Mouse (Mus musculus) frontal cortex, postnatal 14 days (tissue): ENCODE data around the gene Tlr9.

Source experiments
- DNase-seq, 2 experiments: peaks; one replicate each; pipeline ENCODE4 v3.0.0; 2022; ENCODE audit warnings: low spot score in 2 of 2

Gene Tlr9

DNA sequence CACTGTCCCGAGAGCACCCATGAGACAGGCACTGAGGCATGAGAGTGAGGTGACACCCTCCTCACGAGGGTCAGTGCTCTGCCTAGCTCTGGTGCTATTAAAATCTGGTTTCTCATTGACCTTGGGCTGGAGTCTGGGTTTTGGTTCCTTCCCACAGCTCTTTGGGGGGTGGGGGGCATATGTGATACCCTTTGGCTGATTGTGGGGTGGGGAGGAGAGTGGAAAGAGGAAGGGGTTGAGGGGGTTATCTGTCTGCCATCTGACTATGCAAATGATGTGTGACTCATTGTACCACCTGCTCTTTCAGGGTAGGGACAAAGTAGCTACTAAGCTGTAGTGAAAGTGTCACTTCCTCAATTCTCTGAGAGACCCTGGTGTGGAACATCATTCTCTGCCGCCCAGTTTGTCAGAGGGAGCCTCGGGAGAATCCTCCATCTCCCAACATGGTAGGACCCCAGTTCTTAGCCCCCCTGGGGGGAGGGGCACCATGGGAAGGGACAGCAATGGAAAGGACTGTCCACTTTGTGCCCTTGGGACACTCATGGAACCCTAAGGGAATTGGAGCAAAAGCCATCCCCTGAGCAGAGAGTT is at the start of gene Tlr9:
TSS of gene Tlr9 (plus strand) at position 338 of the 591 bp plus-strand sequence.
- DNase-seq = no peak

DNA sequence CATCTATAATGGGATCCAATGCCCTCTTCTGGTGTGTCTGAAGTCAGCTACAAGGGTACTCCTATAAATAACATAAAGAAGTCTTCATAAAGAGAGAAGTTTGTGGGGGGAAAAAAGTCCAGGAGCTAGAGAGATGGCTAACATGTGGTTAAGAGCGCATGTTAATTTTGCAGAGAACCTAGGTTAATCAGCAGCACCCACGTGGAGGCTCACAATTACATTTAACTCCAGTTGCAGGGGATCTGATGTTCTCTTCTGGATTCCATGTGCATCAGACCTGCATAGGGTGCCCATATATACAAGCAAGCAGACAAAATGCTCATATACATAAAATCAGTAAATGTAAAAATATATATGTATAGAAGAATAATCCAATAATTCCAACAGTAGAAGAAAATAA is 49.0 kb upstream of the Tlr9 start:
- no peak for DNase-seq

DNA sequence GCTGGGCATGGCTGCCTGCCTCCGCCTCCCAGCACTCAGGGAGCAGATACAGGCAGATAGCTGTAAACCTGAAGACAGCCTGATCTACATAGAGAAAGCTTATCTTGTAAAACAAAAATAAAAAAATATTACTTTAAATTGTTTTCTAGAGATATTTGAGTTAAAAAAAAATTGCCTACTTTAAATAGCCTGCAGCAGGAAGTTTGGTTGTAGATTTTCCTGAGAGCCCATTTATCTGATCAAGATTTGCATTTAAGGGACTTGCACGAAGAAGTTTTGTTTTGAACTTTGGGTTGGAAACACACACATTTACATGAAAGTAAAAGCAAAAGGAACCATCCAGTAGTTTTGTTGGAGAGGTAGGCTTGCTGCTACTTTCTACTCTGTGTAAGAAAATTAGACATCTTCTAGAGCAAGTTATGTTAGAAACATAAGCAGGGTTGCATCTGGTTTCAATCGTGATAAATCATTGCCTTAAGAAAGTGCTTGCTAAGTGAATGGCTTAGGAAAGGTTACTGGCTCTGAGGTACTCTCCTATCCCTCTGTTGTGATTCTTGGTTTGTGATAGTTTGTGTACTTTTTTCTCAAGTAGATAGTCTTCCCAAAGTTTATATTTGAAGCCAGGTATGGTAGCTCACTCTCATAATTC is 46.7 kb upstream of the Tlr9 start:
- DNase-seq = no peak

DNA sequence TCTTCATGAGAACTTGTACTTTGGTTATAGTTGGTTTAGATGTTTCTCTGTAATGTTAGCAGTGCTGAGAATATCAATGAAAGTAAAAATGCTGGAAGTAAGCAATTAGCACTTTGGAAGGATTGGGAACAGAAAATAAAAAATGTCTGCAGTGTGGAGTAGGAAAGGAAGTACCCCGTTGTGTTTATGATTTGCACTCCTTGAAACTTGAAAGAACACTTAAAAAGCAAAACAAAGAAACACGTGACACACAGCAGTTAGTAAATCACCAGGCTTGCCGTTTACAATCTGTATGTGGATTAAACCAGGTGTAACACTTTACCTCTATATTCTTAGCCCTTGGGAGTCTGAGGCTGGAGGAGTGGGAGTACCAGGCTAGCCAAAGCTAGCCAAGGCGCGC is 45.6 kb upstream of the Tlr9 start:
- no peak for DNase-seq

DNA sequence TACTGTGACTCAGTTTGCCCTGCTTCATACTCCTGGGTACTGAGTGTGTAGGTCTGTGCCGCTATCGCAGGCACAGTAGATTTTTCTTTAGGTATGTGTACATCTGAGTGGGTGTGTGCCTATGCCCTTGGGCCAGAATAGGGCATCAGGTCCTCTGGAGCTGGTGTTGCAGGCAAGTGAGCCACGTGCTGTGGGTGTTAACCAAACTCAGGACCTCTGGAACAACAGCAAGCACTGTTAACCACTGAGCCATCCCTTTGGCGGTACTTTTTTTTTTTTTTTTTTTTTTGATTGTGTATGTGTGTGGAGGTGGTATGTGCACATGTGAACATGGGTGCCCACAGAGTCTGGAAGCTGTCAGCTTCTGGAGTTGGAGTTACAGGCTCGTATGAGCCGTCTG is 44.6 kb upstream of the Tlr9 start:
- DNase-seq = no peak

DNA sequence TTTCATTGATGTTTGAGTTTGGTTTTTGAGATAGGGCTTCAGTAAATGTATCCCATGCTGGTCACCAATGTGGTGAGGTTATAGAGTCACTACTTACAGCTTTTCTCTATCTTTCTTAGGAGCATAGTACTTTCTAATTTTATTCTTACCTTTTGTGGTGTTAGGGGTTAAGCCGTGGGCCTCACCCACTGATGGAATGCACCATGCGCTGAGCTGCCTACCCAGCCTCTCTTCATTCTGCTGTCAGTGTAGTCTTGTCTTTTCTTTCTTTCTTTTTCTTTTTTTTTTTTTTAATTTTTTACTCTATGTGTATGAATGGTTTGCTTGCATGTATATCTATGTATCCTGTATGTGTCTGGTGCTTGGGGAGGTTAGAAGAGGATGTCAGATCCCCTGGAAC is 42.9 kb upstream of the Tlr9 start:
- no peak for DNase-seq

DNA sequence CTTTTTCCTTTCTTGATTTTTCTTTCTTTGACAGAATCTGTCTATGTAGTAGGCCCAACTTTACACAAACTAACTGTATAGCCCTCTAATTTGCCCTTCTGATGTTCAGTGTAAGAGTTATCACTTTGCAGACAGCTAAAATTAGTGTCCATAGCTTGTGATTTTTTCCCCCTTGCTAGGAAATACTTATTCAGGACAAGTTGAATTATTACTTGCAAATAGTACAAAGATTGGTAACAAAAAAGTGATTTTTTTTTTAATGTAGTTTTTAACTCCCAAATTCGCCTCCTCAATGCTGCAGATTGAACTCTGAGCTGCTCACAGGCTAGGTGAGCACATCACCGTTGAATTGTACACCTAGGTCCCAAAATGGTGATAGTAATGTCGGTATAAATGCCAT is 42.4 kb upstream of the Tlr9 start:
- DNase-seq = no peak

DNA sequence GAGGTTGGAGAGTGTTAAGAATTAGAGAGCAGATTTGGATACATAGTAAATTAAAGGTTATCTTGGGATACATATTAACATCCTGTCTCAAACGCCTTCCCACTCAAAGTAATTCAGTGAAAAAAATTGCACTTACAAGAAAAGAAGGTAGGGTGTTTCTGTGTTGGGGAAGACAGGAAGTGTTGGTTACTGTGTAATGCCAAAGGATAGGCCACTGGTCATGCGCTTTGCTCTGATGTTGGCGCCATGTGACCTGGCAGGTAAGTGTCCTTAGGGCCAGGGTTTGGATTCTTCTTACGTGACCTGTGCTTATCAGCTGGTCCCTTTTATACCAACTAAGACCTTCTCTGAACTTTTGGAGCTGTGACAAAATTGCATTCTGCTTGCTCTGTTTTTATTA is 40.3 kb upstream of the Tlr9 start:
- no peak for DNase-seq

DNA sequence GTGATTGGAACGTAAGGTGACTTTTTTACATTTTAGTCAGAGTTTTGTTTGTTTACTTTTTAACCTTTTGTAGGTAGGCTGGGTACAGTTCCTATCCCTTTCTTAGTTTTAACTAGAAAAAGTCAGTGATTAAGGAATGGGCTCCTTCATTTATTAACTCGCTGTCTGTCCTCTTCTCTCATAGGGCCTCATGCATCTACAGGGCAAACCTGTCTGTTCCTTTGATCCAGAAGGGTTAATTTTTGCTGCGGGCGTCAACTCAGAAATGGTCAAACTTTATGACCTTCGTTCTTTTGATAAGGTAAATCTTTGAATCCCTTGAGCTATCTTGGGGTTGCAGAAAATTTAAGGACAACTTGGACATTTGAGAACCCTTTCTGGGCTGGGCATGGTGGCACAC is 38.4 kb upstream of the Tlr9 start:
- no peak for DNase-seq

DNA sequence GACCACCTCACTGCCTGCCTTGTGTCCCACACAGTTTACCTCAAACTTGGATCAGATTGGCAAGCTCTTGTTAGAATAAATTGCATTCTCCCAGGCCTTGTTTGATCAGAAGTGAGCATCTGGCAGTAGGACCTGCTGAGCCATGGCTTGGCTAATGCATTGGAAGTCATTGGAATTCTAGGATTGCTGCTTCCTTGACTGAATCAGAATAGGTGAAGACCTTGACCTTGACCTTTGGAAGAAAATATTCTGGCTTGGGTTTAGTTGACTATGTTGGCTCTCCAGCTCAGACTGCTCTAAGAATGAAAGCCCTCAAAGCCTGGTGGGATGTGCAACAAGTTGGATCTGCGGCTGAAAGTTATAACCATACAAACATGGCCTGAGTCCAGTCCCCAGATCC is 31.0 kb upstream of the Tlr9 start:
- no peak for DNase-seq

DNA sequence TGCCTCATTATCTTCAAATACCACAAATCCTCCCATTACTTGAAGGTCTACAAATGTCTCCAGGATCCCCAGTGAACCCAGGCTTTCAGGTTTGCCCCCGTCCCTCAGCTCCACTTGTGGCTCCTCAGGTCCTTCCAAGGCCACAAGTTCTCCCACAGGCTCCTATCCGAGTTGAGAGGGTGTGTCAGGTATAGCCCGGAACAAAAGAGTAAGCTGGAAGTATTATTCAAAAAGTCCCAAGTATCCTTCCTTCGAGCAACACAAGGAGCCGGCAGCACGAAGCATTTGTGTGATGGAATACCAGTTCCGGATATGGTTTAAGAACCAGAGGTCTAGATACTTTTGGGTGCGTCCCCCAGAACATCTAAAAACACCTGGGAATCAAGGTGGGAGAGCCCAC is 30.4 kb upstream of the Tlr9 start:
- no peak for DNase-seq

DNA sequence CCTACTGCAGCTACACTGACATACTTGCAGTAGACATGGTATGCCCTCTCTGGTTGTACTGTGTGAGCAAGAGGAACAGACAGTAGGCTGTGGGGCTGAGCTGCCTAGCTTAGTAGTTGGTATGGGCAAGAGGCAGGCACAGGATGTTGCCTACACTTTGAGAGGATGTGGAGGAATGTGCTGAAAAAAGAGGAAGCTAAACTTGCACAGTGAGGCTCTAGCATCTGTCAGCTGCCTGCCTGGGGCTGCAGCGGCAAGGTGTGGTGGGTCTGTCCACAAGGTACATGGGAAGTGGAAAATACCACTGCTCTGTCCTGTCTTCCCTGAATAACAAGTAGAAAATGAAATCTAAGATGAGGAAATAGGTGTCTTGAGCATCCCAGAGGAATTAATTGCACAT is 29.4 kb upstream of the Tlr9 start:
- DNase-seq = no peak

DNA sequence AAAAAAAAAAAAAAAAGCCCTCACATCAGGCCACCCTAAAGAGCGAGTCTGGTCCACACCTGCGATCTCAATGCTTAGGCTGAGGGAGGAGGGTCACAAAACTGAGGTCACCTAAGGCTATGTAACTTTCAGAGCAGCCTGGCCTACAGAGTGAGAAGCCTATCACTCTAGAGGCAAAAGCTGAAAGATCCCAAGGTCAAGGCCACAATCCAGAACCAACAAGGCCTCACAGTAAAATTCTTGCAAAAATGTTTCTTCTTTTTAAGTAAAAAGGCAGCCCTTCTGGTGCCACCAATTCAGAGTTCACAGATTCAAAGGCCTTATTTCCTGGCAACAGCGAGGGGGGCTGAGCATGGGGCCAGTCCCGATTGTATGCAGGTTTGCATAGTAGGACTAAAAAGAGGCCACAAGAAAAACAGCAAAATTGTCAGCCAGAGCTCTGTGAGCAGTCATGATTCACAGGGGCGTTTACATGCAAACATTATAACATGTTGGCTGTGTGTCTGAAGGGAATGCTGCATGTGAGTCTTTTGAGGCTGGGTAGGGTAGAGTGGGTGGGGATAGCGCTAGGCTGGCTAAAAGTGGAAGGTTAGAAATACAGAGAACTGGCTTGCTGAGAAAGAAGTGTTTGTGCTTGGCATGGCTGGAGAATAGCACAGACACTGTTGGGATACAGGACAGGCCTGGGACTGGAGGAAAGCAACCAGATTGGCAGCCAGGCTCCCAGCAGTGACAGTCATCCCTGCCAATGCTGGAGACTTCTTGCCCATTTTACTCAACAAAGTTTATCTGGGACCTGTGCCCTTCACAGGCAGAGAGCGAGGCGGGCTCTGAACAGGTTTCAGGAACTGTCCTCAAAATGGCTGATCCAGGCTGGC is 28.2 kb upstream of the Tlr9 start:
- DNase-seq = no peak

DNA sequence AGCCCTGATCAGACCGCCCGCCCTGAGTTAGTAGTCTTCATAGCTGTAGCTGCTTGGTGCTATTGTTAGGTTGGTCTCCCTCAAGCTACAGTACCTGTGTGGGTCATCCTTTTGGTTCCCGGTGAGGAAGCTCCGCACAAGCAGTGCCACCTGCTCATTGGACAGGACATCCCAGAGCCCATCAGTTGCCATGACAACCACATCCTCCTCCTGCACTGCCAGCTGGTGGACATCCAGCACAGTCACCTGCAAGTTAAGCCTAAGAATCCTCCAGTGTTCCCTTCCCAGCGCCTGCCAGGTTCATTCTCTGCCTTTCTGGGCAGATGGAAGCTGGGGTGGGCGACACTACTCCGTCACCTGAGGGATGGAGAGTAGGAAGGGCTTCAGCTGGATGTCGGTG is 26.7 kb upstream of the Tlr9 start:
- no peak for DNase-seq

DNA sequence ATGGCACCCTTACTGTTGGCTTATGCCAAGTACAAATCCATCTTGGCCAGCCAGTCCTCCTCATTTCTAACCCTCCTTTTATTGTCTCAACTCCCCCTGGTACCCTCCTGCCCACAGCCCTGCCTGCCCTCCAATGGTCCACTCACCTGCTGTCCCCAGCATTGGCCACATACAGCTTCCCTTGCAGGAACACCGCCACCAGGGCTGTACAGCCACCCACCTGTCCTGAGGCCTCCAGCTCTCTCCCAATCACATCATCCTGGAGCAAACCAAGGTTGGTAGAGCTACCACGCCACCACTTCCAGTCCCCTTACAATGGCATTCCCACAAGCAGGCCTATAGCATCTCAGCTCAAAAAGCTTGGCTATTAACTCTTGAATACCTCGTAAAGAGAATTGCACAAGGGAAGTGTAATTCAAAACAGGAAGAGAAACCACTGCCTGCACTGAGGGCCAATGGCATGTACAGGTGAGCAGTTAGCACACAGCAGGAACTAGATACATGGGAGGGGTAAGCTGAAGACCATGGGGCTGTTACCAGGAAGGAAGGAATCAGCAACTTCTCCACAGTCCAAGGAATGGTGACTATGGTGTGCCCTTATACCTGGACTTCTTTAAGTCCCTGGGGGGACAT is 25.2 kb upstream of the Tlr9 start:
- DNase-seq = no peak

DNA sequence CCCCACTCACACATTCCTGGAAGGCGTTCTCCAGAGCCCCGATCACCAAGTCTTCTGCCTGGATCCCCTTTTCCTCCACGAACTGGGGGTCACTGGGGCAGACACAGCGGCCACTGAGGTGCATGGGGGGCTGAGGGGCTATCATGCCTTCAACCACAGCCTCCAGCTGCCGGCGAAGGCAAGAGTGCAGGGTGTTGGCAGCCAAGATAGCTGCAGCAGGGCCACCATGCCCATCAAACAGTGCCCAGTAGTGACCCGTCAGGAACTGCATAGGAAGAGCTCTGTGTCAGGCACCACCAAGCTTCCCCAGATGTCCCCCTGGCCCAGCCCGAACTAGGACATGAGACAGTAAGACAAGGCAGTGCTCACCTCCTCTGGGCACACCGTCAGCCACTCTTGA is 24.7 kb upstream of the Tlr9 start:
- DNase-seq = no peak

DNA sequence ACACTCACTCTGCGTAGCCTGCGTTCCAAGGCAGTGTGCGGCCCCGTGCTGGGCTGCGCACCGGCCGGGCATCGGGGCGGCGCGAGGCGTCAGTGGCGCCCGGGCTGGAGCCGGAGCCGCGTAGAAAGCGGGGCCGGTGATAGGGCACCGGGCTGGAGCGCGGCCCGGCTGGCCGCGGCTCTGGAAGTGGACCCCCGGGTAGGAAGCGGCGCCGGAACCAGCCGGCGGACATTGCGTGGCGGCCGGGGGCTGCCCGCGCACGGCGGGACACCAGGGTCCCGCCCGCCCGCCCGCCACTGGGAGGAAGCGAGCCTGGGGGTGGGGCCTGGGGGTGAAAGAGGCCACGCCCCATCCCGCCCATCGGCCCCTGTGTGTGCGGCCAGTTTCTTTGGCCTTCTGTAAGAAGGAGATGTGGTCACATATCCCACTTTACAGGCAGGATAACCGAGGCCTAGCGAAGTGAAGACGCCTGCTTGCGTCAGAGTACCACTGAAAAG is 23.4 kb upstream of the Tlr9 start:
- no peak for DNase-seq

DNA sequence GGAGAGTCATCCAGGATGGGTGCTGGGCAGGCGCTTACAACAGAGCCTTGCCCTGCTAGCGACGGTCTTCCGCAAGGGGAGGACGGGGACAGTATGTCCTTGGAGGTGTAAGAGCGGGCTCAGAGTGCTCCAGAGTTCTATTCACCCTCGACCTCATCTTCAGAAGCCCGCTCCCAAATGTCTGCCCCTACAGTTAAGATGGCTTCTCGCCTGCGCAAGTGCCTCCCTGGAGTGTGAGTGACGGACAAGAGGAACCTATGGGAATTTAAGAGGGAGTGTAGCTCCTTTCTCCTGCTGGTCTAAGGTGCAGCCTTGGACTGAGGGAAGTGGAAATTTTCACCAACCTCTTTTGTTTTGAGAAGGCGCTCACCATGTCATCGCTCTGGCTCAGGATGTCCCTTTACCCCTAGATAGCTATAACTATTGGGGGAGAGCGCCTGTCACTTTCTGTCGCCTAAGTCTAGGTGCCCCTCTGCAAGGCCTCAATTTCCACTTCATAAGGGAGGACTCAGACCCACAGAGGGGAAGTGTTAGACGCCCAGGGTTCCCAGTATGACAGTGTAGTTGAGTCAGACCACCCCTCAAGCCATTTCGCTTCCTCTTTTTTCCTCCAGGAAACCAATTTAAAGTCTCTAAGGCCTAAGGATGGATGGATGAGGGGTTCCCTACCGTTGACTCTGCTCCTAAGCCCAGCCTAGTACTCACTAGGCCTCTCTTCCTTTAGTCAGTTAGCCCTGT is 22.7 kb upstream of the Tlr9 start, which contains the start of gene Ppm1m:
TSS of gene Ppm1m (minus strand) at position 212 of the 738 bp plus-strand sequence.
- no peak for DNase-seq

DNA sequence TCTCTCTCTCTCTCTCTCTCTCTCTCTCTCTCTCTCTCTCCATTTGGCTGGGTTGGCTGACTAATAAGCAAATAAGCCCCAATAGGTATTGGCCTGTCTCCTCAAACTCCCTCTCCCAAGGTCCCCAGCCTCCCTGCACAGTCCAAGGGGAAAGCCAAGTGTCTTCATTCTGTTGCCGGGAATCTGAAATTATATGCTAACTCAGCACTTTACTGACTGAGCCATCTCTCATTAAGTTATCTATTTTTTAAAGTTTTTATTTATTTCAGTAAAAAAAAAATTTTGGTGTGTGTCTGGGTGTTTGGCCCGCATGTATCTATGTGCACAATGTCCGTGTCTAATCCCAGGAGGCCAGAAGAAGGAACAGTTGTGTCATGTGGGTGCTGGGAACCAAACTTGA is 20.5 kb upstream of the Tlr9 start:
- no peak for DNase-seq

DNA sequence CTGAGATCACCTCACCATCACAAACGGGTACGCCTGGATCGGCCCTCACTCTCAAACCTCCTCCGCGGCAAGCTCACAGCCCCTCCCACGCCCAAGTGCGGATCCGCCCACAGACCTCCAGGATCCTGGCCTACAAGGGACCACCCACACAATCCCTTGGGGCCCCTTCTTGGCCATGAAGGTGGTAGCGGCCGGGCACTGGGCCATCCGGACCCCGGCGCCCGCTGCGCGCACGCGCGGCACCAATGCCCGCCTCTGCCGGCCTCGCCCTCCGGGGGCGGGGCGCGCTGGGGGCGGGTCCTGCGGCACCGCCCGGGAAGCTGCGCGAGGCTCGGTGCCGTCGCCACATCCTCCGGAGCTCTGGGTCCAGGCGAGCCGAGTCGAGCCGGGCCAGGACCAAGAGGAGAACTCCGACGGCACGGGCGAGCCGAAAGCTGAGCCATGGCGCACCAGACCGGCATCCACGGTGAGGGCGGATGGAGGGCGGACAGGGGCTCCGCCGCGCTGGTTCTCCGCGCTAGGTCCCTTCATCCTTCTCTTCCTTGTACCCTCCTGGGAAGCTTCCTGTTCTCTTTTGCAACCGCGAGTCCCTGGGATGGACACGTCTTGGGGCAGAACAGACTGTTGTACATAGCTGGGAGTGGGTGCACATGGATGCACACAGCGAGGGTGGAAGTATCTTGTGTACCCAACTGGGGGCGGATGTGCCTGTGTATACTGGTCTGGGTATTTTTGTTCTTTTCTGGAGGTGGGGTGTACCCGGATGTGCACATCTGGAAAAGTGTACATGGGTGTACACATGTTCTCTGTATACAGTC is 19.4 kb upstream of the Tlr9 start, which contains the start of gene Twf2:
TSS of gene Twf2 (plus strand) at position 290 of the 818 bp plus-strand sequence.
- peak; percentile 81 to 85 for DNase-seq
